Mouse (Mus musculus) erythroblast, embryonic 14.5 days (primary cell): ENCODE measurements around the gene Ccdc186. TPM values are rescaled to one million over a fixed set of nuclear protein-coding genes. Genes with fewer than 3 reads are reported as not detected.
A peak's percentile ranks its signal among the peaks of the same experiment; 100 is the strongest.

Source experiments
- H3K27me3 ChIP-seq: 2 replicates; pipeline ENCODE4 v1.6.1; 2012; ENCODE audit warnings: inconsistent platforms; ENCODE audit not compliant: control insufficient read depth
- H3K36me3 ChIP-seq: 2 replicates; pipeline ENCODE4 v1.6.1; 2012; ENCODE audit warnings: mild to moderate bottlenecking, inconsistent platforms; ENCODE audit not compliant: control insufficient read depth
- H3K4me1 ChIP-seq: 2 replicates; pipeline ENCODE4 v1.6.1; 2012; ENCODE audit warnings: inconsistent platforms; ENCODE audit not compliant: control insufficient read depth
- H3K4me3 ChIP-seq: replicated peaks from 2 replicates; pipeline ENCODE3; 2012; ENCODE audit warnings: moderate library complexity, mild to moderate bottlenecking, inconsistent platforms
- H3K9me3 ChIP-seq: 2 replicates; pipeline ENCODE4 v1.6.1; 2012; ENCODE audit warnings: low read length, inconsistent platforms, mixed read lengths; ENCODE audit not compliant: control insufficient read depth
- GATA1 ChIP-seq: IDR thresholded peaks from 2 replicates; pipeline ENCODE4 v1.6.1; 2012; ENCODE audit warnings: low read length, inconsistent platforms, mixed read lengths
- TAL1 ChIP-seq: IDR thresholded peaks from 3 replicates; pipeline ENCODE4 v1.6.1; 2012; ENCODE audit warnings: low read length, inconsistent platforms, mixed read lengths
- polyA plus RNA-seq: library from polyadenylated mRNA; stranded (reverse); fragments of >175 nt; gene quantifications from 2 replicates; pipeline ENCODE4 v1.2.3, GENCODE M21; 2012

Ccdc186 gene
- polyA plus RNA-seq, 1 experiment = 0.17 TPM

GRCm38 (mm10) chr19:56828305-56828704 is 6.3 kb upstream of the Ccdc186 start:
- H3K4me1 ChIP-seq = no peaks in the 10 kb centered on the region
- no peaks in the 10 kb centered on the region for H3K36me3 ChIP-seq
- H3K9me3 ChIP-seq = 0 out of 2 replicates have a peak, but pooled peaks cover 2% of the 10 kb centered on the region
- H3K27me3 ChIP-seq = peaks cover 40% of the 10 kb centered on the region
- TF ChIP-seq GATA1 = no peak
- no peak for TF ChIP-seq TAL1
- no peak overlapping the region for H3K4me3 ChIP-seq

DNA sequence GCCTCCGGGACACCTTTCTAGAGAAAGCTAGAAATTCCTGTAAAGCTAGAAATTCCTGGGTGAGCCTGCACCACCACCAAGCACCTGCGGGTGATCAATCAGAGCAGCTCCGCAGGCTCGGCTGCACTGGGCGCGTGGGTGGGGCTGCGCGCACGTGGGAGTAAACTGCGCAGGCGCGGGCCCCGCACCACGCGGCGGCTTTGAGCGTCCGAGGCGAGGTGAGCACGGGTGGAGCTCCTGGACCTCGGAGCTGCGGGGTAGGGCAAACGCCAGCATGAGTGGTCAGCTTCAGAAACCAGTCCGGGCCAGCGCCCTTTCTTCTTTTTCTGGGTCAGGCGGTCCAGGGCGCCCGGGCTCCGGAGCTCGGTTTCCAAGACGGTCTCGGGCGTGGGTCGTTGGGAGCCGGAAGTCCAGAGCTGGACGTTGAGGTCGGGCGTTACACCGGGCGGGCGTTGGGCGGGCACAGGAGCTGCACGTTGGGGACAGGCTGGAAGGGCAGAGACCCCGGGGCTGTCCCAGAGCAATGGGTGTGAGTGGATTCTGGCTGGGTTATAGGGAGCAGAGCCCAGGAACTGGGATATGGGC is 4.1 kb upstream of the Ccdc186 start, which contains the start of gene Tdrd1:
Gene Tdrd1, plus strand, starts transcription at position 163 of the 585 bp plus-strand sequence.
- H3K4me3 ChIP-seq = no peak within 1 kb of the TSS
- no peak for TF ChIP-seq TAL1
- TF ChIP-seq GATA1 = no peak
- 0 out of 2 replicates have a peak, but pooled peaks cover 2% of the 10 kb centered on the region for H3K9me3 ChIP-seq
- peaks cover 12% of the 10 kb centered on the region for H3K4me1 ChIP-seq
- H3K36me3 ChIP-seq = no peaks in the 10 kb centered on the region
- peaks cover 42% of the 10 kb centered on the region for H3K27me3 ChIP-seq

DNA sequence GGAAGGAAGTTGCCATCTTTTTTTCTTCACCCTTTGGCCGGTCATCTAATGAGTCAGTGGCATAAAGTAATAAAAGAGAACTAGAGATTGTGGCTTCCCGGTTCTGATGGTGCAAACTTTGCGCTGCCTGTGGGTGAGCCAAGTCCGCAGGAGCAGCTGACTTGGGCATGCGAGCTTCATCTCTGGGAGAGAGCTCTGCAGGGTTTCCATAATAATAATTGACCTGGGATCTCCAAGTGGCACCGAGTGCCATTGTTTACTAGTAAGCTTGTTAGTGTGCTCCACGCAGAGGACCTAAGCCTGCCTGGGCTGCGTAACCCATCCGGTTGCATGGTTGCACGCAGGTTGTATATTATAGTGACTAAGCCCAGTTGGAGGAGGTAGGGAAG is 452 bp upstream of the Ccdc186 start:
- Histone ChIP-seq H3K9me3 (0 out of 2 replicates have a peak, but pooled peaks cover 2% of the 10 kb centered on the region), H3K27me3 (peaks cover 40% of the 10 kb centered on the region), H3K36me3 (peaks cover 7% of the 10 kb centered on the region), H3K4me1 (peaks cover 28% of the 10 kb centered on the region), H3K4me3 (peak overlapping the region; percentile 79)
- TF ChIP-seq TAL1 (no peak), GATA1 (no peak)

DNA sequence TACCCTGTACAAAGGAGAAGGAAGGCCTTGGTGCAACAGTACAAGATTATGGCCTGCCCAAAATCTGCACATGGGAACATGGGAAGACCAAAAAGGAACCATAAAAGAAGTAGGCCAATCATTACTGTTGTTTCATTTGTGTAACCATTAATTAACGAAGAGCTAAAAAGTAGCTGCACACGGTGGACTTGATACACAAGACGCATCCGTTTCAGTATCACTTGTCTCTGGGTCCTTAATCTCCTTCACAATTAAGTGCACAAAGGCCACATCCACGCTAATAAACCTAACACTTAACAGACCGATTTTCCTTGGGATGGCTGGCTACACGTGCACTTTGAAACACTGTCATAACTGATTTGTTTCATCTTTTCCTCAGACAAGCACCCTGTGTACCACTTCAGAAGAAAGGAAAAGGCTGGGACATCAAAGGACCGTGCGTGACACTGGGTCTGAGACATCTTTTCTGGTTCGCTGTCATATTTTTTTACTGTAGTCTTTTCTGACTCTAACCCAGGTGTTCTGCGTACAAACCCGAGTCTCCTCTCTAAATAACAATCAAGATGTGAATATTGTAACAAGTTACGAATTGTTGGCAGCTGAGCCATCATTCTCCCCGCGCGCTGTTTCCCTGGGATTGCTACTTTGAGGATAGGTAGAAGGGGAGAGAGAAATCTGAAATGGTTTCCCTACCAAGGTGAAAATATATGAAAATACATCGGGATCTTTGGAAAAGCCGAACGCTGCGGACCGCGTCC is 771 bp downstream of the Ccdc186 start:
- H3K9me3 ChIP-seq = 0 out of 2 replicates have a peak, but pooled peaks cover 2% of the 10 kb centered on the region
- peak overlapping the region; percentile 79 for H3K4me3 ChIP-seq
- TF ChIP-seq GATA1 (no peak), TAL1 (no peak)
- peaks cover 28% of the 10 kb centered on the region for H3K4me1 ChIP-seq
- H3K36me3 ChIP-seq = peaks cover 7% of the 10 kb centered on the region
- H3K27me3 ChIP-seq = peaks cover 29% of the 10 kb centered on the region

DNA sequence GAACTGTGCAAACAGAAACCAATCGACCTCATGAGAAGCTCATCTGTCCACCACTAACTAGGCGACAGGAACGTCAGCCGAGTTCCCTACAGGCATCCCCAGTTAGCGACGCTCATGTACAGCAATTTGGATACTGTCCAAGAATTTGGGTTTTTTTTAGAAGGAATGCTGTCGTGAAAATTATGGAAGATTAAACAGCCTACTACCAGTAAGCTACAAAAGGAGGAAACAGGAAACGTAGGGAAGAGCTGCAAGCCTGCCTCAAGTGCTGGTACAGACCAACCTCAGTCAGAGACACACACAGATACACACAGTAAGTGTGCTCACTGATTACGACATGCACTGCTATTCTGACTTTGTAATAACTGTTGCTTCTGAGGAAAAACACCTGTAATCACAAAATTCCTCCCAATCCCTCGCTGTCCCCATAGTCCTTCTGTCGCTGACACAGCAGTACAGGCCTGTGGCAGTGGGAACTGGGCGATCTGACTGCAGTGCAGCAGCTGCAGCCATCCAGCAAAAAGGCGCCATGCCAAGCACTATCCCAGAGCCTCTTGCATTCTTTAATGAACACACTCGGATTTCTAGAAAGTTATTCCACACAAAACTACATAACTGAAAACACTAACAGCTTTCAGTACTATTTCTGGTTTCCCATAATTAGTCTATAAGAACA is 4.0 kb downstream of the Ccdc186 start:
- peaks cover 26% of the 10 kb centered on the region for H3K4me1 ChIP-seq
- no peak overlapping the region for H3K4me3 ChIP-seq
- TF ChIP-seq TAL1 (no peak), GATA1 (no peak)
- no peaks in the 10 kb centered on the region for H3K9me3 ChIP-seq
- peaks cover 25% of the 10 kb centered on the region for H3K36me3 ChIP-seq
- H3K27me3 ChIP-seq = peaks cover 1% of the 10 kb centered on the region

DNA sequence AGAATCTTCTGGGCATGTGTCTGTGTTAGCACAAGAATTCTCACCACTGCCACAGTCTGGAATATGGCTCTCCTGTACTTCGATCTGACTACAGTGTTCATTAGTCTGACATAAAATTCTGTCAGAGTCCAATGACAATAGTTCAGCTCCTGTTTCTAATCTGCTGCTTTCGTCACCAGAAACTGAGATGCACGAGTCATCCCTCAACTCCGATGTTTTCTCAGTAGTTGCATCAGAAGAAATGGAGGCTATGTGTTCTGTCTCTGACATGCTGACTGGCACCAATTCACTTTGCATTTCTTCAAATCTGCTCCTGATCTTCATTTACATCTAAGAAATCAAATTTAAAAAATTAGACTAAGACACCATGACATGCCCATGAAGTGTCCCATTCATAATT is 8.6 kb downstream of the Ccdc186 start:
- Histone ChIP-seq H3K27me3 (no peaks in the 10 kb centered on the region), H3K4me3 (no peak overlapping the region), H3K36me3 (peaks cover 64% of the 10 kb centered on the region), H3K9me3 (no peaks in the 10 kb centered on the region), H3K4me1 (peaks cover 14% of the 10 kb centered on the region)
- no peak for TF ChIP-seq TAL1
- TF ChIP-seq GATA1 = no peak

DNA sequence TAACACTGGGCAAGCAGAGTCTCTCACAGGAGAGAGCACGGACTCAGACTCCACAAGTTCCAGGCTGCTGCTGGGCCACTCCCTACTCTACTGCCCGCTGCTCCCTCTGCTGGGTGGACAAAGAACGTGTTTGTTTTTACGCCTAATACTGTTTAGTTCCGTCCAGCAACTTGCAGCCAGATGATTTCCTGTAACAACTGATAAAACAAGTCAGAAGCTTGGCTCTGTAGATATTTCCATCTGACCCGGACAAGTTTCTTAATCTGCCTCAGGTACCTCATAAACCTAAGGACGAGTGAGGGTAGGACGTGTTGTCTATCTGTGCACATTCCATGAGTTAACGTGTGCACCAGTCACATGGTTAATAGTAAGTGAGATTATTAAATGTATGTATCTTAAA is 10.4 kb downstream of the Ccdc186 start:
- no peaks in the 10 kb centered on the region for H3K9me3 ChIP-seq
- peaks cover 8% of the 10 kb centered on the region for H3K4me1 ChIP-seq
- no peaks in the 10 kb centered on the region for H3K27me3 ChIP-seq
- TF ChIP-seq TAL1 (no peak), GATA1 (no peak)
- no peak overlapping the region for H3K4me3 ChIP-seq
- H3K36me3 ChIP-seq = peaks cover 78% of the 10 kb centered on the region

DNA sequence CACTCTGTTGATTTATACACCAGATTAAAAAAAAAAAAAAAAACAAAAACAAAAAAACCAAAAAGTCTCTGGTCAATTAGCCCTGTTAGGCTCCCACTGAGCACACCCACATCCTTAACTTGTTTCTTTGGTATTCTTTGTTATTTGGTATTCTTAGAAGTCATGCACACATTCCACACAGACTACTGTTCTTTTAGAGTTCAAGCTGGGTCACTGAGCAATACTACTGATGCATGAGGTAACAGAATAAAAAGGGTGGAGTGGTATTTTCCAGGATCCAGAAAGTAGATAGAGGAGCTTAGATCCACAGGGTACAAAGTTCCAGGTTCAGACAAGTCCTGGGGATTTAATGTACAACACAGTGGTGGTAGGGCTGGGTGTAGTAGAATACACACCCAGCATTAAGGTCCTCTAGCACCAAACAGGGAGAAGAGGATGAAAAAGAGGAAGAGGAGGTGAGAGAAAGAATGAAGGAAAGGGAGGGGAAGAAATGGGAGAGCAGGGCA is 11.3 kb downstream of the Ccdc186 start:
- Histone ChIP-seq H3K4me1 (peaks cover 8% of the 10 kb centered on the region), H3K4me3 (no peak overlapping the region), H3K9me3 (no peaks in the 10 kb centered on the region), H3K36me3 (peaks cover 81% of the 10 kb centered on the region), H3K27me3 (no peaks in the 10 kb centered on the region)
- TF ChIP-seq TAL1 = no peak
- no peak for TF ChIP-seq GATA1

DNA sequence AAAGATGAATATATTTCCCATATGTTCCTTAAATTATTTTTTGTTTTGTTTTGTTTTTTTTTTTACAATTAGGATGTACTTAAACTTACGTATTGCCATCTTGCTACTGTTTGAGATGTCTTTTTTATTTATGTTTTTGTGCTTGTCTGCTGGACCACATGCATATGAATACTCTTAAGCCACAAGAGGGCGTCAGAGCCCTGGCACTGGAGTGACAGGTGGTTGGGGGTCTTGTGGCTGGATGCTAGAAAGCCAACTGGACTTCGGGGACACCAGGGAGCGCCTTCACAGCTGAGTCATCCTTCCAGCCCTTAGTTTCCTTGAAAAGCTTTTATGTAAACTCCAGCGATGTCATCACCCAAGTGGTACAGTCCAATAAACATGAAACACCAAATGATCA is 13.2 kb downstream of the Ccdc186 start:
- Histone ChIP-seq H3K9me3 (no peaks in the 10 kb centered on the region), H3K4me1 (peaks cover 8% of the 10 kb centered on the region), H3K36me3 (peaks cover 89% of the 10 kb centered on the region), H3K4me3 (no peak overlapping the region), H3K27me3 (no peaks in the 10 kb centered on the region)
- TF ChIP-seq GATA1 = no peak
- TF ChIP-seq TAL1 = no peak
